Mouse (Mus musculus): Measurements from ENCODE around the gene 4930469K13Rik.

GRCm38 (mm10) chr11:34087064-34087463, 11.3 kb downstream of the 4930469K13Rik start:
- no peak for TF ChIP-seq USF1 (IDR thresholded peaks at IDR 0.05; ENCODE audit: low read depth, low read length)
- no peak for TF ChIP-seq POLR2A (IDR thresholded peaks at IDR 0.05; ENCODE audit: control insufficient read depth in 1 of 2, insufficient read depth in 1 of 2, low read depth in 1 of 2, low read length in 2 of 2, poor library complexity in 1 of 2)
- no peak for TF ChIP-seq CHD2 (IDR thresholded peaks at IDR 0.05; ENCODE audit: low read length)
- TF ChIP-seq UBTF (IDR thresholded peaks at IDR 0.05; ENCODE audit: borderline replicate concordance, insufficient read depth, low read depth, low read length), result no peak
- TF ChIP-seq EP300 (IDR thresholded peaks at IDR 0.05; ENCODE audit: low read depth in 1 of 2, low read length in 2 of 2), result no peak
- TF ChIP-seq CTCF (IDR thresholded peaks at IDR 0.05 in 2 of 3, conservative IDR thresholded peaks at IDR 0.05 in 1 of 3; ENCODE audit: control insufficient read depth in 1 of 3, insufficient read depth in 1 of 3, low read depth in 2 of 3, low read length in 3 of 3, poor library complexity in 1 of 3, severe bottlenecking in 1 of 3), result peak in 2 of 3 experiments; percentile 13 to 43; a peak in 2 of 6 replicates
- TF ChIP-seq RAD21 (IDR thresholded peaks at IDR 0.05; ENCODE audit: low read depth, low read length), result peak; percentile 46

Data from MEL (cell line).